Mouse (Mus musculus) hindbrain, embryonic 10.5 days (tissue): ENCODE data around the gene Gapdh. TPM values are rescaled to one million over a fixed set of nuclear protein-coding genes. Genes with fewer than 3 reads are reported as not detected.
"Not testable (repeated sequence)": the region's sequence is repeated elsewhere in the genome, so short reads cannot be mapped to it uniquely, and the experiment has no call there.

Experiments
- DNase-seq: peaks from one replicate; pipeline ENCODE4 v3.0.0-alpha.2; 2017; ENCODE audit warnings: low spot score
- H3K27ac ChIP-seq: fragments of 300-500 bp; sonication (generic); 2 replicates; pipeline ENCODE4 v1.5.1; 2016; ENCODE audit warnings: mild to moderate bottlenecking, moderate library complexity
- H3K27me3 ChIP-seq: fragments of 300-500 bp; sonication (generic); 2 replicates; pipeline ENCODE4 v1.6.1; 2016; ENCODE audit warnings: mild to moderate bottlenecking; ENCODE audit not compliant: poor library complexity, insufficient read depth, severe bottlenecking
- H3K36me3 ChIP-seq: fragments of 300-500 bp; sonication (generic); 2 replicates; pipeline ENCODE4 v1.6.1; 2016; ENCODE audit warnings: mild to moderate bottlenecking, moderate library complexity
- H3K4me1 ChIP-seq: fragments of 300-500 bp; sonication (generic); replicated peaks from 2 replicates; pipeline ENCODE4 v1.6.1; 2016; ENCODE audit warnings: mild to moderate bottlenecking
- H3K4me3 ChIP-seq: fragments of 300-500 bp; sonication (generic); 2 replicates; pipeline ENCODE4 v1.5.1; 2016; ENCODE audit warnings: mild to moderate bottlenecking, moderate library complexity
- H3K9me3 ChIP-seq: fragments of 300-500 bp; sonication (generic); 2 replicates; pipeline ENCODE4 v1.6.1; 2016; ENCODE audit warnings: mild to moderate bottlenecking, moderate library complexity
- WGBS: fragments of 180-500 bp; shearing (Covaris S2); methylation state at CpG from one replicate; pipeline ENCODE4 v1.1.7; 2016; 5-methylcytosine and 5-hydroxymethylcytosine counted together
- polyA plus RNA-seq: library from polyadenylated mRNA; unstranded; fragments of >200 nt; fragmentation: Nextera tagmentation; extraction: Ambion mirVana; gene quantifications from 2 replicates; pipeline ENCODE4 v1.2.1, GENCODE M21; 2016

Gene Gapdh
- polyA plus RNA-seq, 1 experiment from 2014 or later, result 2,613 TPM

- peak; percentile 84 for DNase-seq
- H3K36me3 ChIP-seq, result peaks cover 82% of the 10 kb centered on the region
- no peaks in the 10 kb centered on the region; the same call in 1 of the 2 replicates for H3K27me3 ChIP-seq
- peaks cover 64% of the 10 kb centered on the region for H3K4me1 ChIP-seq
- H3K4me3 ChIP-seq, result peak overlapping the region; percentile 92
- H3K27ac ChIP-seq, result peak overlapping the region; percentile 99
- under 1% methylated on average over 39 of the region's 39 CpGs for WGBS
- H3K9me3 ChIP-seq, result no peaks in the 10 kb centered on the region
Measured at GRCm38 (mm10) chr6:125164672-125165327, 1.5 kb downstream of the Gapdh start.

DNA sequence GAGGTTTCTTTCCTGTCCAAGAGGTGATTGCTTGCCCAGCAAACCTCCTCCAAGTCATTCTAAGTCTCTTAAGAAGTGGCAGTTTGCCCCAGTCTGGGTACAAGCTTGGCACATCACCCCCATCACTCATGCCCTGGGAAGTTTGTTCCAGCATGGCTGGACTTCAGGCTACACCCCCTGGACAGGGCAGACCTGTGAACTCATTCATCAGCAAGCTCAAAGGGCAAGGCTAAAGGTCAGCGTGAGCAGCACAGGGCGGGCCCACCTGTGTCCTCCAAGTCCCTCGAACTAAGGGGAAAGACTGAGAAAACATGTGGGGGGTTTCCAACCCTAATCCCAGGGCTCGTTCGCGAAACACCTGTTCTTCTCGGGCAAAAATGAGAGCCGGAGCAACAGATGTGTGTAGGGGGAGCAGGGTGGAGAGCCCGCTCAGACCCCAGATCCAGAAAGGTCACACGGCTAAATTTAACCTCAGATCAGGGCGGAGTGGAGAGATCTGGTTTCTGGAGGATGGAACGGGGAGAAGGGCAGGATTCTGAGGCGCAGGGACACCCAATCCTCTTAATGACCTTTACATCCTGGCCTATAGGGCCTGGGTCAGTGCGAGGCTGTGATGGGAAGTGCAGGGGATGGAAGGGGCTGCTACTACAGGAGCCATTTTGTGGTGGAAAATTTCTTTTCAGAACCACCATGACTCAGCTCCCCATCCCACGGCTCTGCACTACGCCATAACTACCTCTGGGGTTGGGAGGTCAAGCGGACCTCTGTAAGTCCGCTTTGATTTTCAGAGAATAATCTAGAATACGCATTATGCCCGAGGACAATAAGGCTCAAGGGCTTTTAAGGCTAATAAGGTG, 2.2 kb downstream of the Gapdh start:
- DNase-seq, result no peak
- Histone ChIP-seq H3K9me3 (no peaks in the 10 kb centered on the region), H3K27ac (peak overlapping the region; percentile 99), H3K4me1 (peaks cover 69% of the 10 kb centered on the region), H3K36me3 (peaks cover 82% of the 10 kb centered on the region), H3K27me3 (no peaks in the 10 kb centered on the region; the same call in 1 of the 2 replicates), H3K4me3 (peak overlapping the region; percentile 92)
- WGBS, result 7% methylated on average over 20 of the region's 20 CpGs

- WGBS, result 75% methylated on average over 13 of the region's 16 CpGs
- not testable (repeated sequence) for H3K27ac ChIP-seq, H3K27me3 ChIP-seq, DNase-seq, H3K9me3 ChIP-seq
- Histone ChIP-seq H3K4me1 (peaks cover 76% of the 10 kb centered on the region), H3K36me3 (peaks cover 80% of the 10 kb centered on the region), H3K4me3 (peak overlapping the region; percentile 32)
Measured at GRCm38 (mm10) chr6:125162615-125163305, 3.5 kb downstream of the Gapdh start.

GRCm38 (mm10) chr6:125161971-125162370, 4.3 kb downstream of the Gapdh start:
- H3K27me3 ChIP-seq, H3K27ac ChIP-seq, H3K9me3 ChIP-seq: not testable (repeated sequence)
- DNase-seq, result peak; percentile 68
- Histone ChIP-seq H3K4me3 (0 out of 2 replicates have a peak overlapping the region, but pooled peaks have one; percentile 32), H3K4me1 (peaks cover 76% of the 10 kb centered on the region), H3K36me3 (peaks cover 80% of the 10 kb centered on the region)
- WGBS, result 17% methylated on average over 4 of the region's 5 CpGs

DNA sequence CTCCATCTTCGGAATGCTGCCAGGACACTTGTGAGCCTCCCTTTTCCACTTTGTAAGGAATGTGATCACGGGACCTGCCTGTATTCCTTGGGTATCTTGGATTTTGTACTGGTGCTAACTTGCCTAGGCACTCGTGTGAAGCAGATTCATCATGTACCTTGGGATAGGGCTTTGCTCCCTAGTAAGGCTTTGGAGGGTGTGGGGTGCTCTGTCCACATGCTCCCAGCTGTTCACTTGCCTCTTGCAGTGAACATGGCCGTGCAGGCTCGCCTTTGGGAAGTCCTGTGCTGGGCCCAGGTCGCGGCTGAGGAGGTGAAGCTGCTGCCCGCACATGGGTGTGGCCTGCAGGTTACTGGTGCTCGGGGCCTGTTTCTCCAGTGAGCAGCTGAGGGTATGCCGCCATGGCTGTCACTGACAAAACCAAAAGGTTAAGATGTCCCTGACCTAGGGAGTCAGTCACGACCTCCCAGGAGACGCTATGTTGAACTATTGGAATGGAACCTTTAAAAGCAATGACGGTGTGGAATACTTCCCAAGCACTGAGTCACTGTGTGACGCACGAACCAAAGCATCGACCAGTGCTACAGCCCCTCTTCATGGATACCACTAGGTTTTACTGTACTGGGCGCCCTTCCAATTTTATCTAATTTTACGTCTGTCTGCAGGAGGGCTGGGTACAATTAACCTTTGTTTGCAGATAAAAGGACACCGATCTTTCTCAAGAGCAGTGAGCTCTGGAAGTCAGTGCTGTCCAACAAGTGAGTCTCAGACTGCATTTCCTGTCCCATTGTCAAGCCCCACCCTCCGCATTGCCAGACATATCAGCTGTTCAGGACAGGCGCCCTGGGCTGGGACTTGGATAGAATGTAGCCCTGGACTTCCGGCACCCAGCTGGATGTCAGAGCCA, 5.2 kb downstream of the Gapdh start:
- Histone ChIP-seq H3K36me3 (peaks cover 84% of the 10 kb centered on the region), H3K9me3 (no peaks in the 10 kb centered on the region), H3K4me3 (peak overlapping the region; percentile 18; the same call in 1 of the 2 replicates), H3K4me1 (peaks cover 76% of the 10 kb centered on the region), H3K27ac (peak overlapping the region; percentile 50), H3K27me3 (no peaks in the 10 kb centered on the region; the same call in 1 of the 2 replicates)
- peak; percentile 66 for DNase-seq
- WGBS, result 18% methylated on average over 22 of the region's 22 CpGs

- Histone ChIP-seq H3K9me3 (no peaks in the 10 kb centered on the region), H3K27me3 (no peaks in the 10 kb centered on the region; the same call in 1 of the 2 replicates), H3K4me3 (0 out of 2 replicates have a peak overlapping the region, but pooled peaks have one; percentile 11), H3K4me1 (peaks cover 76% of the 10 kb centered on the region), H3K27ac (peak overlapping the region; percentile 50), H3K36me3 (peaks cover 90% of the 10 kb centered on the region)
- no peak for DNase-seq
- WGBS, result 68% methylated on average over 10 of the region's 10 CpGs
Measured at GRCm38 (mm10) chr6:125160558-125160853, 5.8 kb downstream of the Gapdh start.

- peaks cover 81% of the 10 kb centered on the region for H3K4me1 ChIP-seq
- 85% methylated on average over 7 of the region's 7 CpGs for WGBS
- H3K36me3 ChIP-seq, result peaks cover 94% of the 10 kb centered on the region
- H3K27me3 ChIP-seq, result no peaks in the 10 kb centered on the region; the same call in 1 of the 2 replicates
- H3K4me3 ChIP-seq, result 0 out of 2 replicates have a peak overlapping the region, but pooled peaks have one; percentile 11
- no peaks in the 10 kb centered on the region for H3K9me3 ChIP-seq
- peak overlapping the region; percentile 50 for H3K27ac ChIP-seq
- no peak for DNase-seq
Measured at GRCm38 (mm10) chr6:125159773-125160557, 6.3 kb downstream of the Gapdh start.

- Histone ChIP-seq H3K4me1 (peaks cover 81% of the 10 kb centered on the region), H3K4me3 (no peak overlapping the region)
Measured at GRCm38 (mm10) chr6:125158944-125159492, 7.2 kb downstream of the Gapdh start.

GRCm38 (mm10) chr6:125156903-125157614, 9.2 kb downstream of the Gapdh start:
- peaks cover 70% of the 10 kb centered on the region for H3K4me1 ChIP-seq
- 27% methylated on average over 7 of the region's 7 CpGs for WGBS
- peak overlapping the region; percentile 27 for H3K4me3 ChIP-seq
- H3K27me3 ChIP-seq, result no peaks in the 10 kb centered on the region; the same call in 1 of the 2 replicates
- peak; percentile 87 for DNase-seq
- H3K9me3 ChIP-seq, result no peaks in the 10 kb centered on the region
- peaks cover 93% of the 10 kb centered on the region for H3K36me3 ChIP-seq
- peak overlapping the region; percentile 82 for H3K27ac ChIP-seq

More at GRCm38 (mm10) chr6:125158944-125159492, 7.2 kb downstream of the Gapdh start:
- Histone ChIP-seq H3K27ac (no peak overlapping the region), H3K36me3 (peaks cover 91% of the 10 kb centered on the region), H3K27me3 (no peaks in the 10 kb centered on the region; the same call in 1 of the 2 replicates), H3K9me3 (no peaks in the 10 kb centered on the region)
- no peak for DNase-seq
- 88% methylated on average over 15 of the region's 15 CpGs for WGBS

- H3K9me3 ChIP-seq, result no peaks in the 10 kb centered on the region
- no peak for DNase-seq
- peaks cover 67% of the 10 kb centered on the region for H3K4me1 ChIP-seq
- 76% methylated on average over 3 of the region's 3 CpGs for WGBS
- no peaks in the 10 kb centered on the region; the same call in 1 of the 2 replicates for H3K27me3 ChIP-seq
- peak overlapping the region; percentile 23 for H3K4me3 ChIP-seq
- peak overlapping the region; percentile 82; the same call in 1 of the 2 replicates for H3K27ac ChIP-seq
- peaks cover 93% of the 10 kb centered on the region for H3K36me3 ChIP-seq
Measured at GRCm38 (mm10) chr6:125156491-125156890, 9.8 kb downstream of the Gapdh start.
